Mouse (Mus musculus) lung, postnatal 0 days (tissue): ENCODE results near the gene Mgea5.

Source experiments
- CTCF ChIP-seq: IDR thresholded peaks from 2 replicates; pipeline ENCODE4 v1.5.1; 2016; ENCODE audit warnings: antibody characterized with exemption, mild to moderate bottlenecking
- EP300 ChIP-seq: IDR thresholded peaks from 2 replicates; pipeline ENCODE4 v1.6.1; 2016; ENCODE audit warnings: antibody characterized with exemption, mild to moderate bottlenecking, control low read depth

GRCm38 (mm10) chr19:45785470-45785869 is 1.8 kb upstream of the Mgea5 start:
- TF ChIP-seq CTCF: no peak
- no peak for TF ChIP-seq EP300
